Mouse (Mus musculus): ENCODE measurements around the gene Arl15.

DNA sequence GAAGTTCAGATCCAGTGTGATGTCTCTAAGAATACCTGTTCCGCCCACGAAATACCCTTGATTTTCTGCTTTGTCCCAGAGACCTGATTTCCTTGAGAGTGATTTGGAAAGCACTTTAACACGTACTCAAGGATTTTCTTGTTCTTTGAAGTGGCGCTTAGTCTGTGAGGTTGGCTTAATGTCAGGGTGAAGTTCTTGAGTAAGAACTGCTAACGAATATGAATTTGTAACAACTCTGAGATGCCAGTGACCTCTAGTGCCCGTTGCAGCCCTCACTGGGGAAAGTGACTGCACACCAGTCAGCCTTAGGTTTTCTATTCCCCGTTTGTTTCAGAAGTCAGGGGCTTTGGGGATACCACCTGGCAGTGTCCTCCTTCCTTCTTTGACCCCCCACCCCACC lies 70.0 kb downstream of the Arl15 start:
- peak; percentile 43 for TF ChIP-seq CTCF (IDR thresholded peaks at IDR 0.05; ENCODE audit: low read depth)
- no peak for TF ChIP-seq EP300 (optimal IDR thresholded peaks at IDR 0.05)
